Mouse (Mus musculus): ENCODE data around the gene Cfap157. TPM values are rescaled to one million over a fixed set of nuclear protein-coding genes. Genes with fewer than 3 reads are reported as not detected.

The Cfap157 gene
- polyA plus RNA-seq, 1 experiment from 2014 or later = 1.1 TPM

DNA sequence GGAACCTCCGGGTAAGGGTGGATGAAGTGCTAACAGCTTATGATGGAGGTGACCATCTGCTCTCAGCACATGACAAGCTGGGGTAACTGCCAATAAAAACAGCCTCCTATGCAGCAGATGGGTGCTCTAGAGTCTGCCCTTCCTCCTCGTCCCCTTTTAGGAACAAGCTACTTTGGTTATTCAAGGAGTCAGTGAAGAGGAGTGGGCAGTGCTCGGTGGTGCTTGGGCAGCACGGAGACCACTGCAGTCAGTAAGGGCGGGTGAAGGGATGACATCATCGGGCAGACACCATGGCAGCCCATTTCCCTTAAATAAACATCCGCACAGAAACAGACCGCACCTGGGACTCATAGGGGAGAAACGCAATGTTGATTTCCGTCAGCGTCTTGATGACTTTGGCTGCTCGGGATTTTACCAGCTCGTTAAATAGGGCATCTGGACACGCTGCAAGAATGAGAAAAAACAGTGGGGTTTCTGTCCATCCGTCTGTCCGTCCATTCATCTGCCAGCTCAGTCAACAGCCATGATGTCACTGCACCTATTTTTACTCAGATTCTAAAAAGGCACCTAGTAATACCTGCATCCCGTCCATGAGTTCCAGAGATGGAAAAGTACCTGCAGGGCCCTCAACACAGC lies 32.8 kb upstream of the Cfap157 start:
- ATAC-seq (ENCODE audit: borderline replicate concordance, extremely low read depth, low FRiP score, low TSS enrichment) = no peak
- 23% methylated on average over 17 of the region's 17 CpGs for WGBS
- Histone ChIP-seq H3K4me3 (no peak overlapping the region), H3K4me1 (peaks cover 21% of the 10 kb centered on the region), H3K27me3 (no peaks in the 10 kb centered on the region), H3K27ac (peak overlapping the region; percentile 26; the same call in 1 of the 2 replicates), H3K4me2 (peak overlapping the region; percentile 16; the same call in 1 of the 2 replicates), H3K9ac (no peak overlapping the region), H3K36me3 (0 out of 2 replicates have a peak, but pooled peaks cover 2% of the 10 kb centered on the region), H3K9me3 (no peaks in the 10 kb centered on the region)

DNA sequence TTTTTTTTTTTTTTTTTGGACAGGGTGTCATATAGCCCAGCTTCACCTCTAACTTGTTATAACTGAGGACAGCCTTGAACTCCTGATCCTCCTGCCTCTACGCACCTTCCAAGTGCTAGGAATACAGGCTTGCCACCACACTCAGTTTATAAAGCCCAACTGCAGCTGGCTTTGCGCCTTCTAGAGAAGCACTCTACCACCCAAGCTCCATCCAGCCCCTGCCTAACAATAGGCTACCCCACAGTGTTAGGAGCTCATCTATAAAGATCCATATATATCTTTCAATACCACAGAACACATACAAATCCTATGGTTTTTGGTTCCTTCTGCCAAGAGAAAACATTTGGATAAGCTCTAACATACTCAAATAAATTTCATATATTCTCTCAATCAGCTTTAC lies 32.3 kb upstream of the Cfap157 start:
- ATAC-seq (ENCODE audit: borderline replicate concordance, extremely low read depth, low FRiP score, low TSS enrichment) = no peak
- 85% methylated on average over 2 of the region's 2 CpGs for WGBS
- no peaks in the 10 kb centered on the region for H3K27me3 ChIP-seq
- H3K4me2 ChIP-seq = no peak overlapping the region
- no peaks in the 10 kb centered on the region for H3K9me3 ChIP-seq
- no peak overlapping the region for H3K4me3 ChIP-seq
- H3K36me3 ChIP-seq = 0 out of 2 replicates have a peak, but pooled peaks cover 5% of the 10 kb centered on the region
- no peak overlapping the region for H3K27ac ChIP-seq
- peaks cover 25% of the 10 kb centered on the region for H3K4me1 ChIP-seq
- no peak overlapping the region for H3K9ac ChIP-seq

DNA sequence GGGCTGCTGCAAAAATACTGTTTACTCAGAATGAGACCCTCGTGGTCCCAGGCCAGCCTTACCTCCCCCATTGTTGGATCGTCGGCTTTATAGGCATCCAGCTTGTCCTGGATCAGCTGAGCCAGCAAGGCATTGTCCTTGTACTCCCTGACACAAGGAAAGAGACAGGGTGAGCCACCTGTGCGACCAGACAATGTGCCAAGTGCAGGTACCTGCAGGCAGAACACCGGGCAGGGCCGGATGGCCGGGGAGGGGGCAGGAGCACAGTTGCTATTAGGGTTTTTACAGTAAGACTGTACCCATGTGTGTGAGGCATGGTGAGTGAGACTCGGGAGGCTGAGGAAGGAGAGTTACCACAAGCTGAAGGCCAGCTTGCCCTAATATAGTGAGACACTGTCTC lies 27.7 kb upstream of the Cfap157 start:
- Histone ChIP-seq H3K36me3 (peaks cover 24% of the 10 kb centered on the region), H3K4me1 (peaks cover 16% of the 10 kb centered on the region), H3K4me3 (no peak overlapping the region), H3K27me3 (no peaks in the 10 kb centered on the region), H3K4me2 (no peak overlapping the region), H3K9ac (no peak overlapping the region), H3K27ac (no peak overlapping the region), H3K9me3 (no peaks in the 10 kb centered on the region)
- ATAC-seq (ENCODE audit: borderline replicate concordance, extremely low read depth, low FRiP score, low TSS enrichment) = no peak
- WGBS = 57% methylated on average over 8 of the region's 8 CpGs

DNA sequence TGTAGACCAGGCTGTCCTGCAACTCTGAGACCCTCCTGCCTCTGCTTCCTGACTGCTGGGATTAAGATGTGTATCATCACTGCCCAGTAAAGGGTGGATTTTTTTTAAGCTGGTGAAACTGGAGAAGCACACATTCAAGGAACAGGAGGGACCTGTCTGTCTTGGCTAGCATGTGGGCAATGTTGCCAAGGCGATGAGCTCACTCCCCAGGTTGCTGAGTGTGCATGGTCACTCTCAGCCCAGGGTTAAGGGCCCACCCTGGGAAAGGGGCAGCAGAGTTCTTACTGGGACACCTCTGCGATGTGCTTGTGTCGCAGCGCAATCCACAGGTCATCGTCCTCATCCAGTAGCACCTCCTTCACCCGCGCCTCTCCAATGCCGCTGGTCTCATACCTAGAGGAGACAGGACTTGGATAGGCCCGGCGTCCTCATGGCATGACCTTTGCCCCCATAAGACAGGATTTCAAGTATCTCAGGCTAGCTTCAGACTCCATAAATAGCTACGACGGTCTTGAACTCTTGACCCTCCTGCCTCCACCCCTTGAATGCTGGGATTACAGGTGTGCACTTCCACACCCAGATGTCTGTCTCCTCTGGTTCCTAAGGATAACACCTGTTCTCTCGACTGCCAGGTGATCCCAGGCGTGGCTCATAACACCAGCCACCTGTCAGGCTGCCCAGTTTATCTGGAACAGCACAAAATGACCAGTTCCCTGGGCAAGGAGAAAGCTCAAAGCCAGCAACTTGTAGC lies 24.8 kb upstream of the Cfap157 start:
- no peak overlapping the region for H3K4me2 ChIP-seq
- H3K9ac ChIP-seq = no peak overlapping the region
- H3K4me3 ChIP-seq = no peak overlapping the region
- H3K4me1 ChIP-seq = peaks cover 10% of the 10 kb centered on the region; the same call in 1 of the 2 replicates
- H3K27me3 ChIP-seq = no peaks in the 10 kb centered on the region
- ATAC-seq (ENCODE audit: borderline replicate concordance, extremely low read depth, low FRiP score, low TSS enrichment) = no peak
- peaks cover 22% of the 10 kb centered on the region for H3K36me3 ChIP-seq
- WGBS = 83% methylated on average over 14 of the region's 14 CpGs
- no peaks in the 10 kb centered on the region for H3K9me3 ChIP-seq
- no peak overlapping the region for H3K27ac ChIP-seq

DNA sequence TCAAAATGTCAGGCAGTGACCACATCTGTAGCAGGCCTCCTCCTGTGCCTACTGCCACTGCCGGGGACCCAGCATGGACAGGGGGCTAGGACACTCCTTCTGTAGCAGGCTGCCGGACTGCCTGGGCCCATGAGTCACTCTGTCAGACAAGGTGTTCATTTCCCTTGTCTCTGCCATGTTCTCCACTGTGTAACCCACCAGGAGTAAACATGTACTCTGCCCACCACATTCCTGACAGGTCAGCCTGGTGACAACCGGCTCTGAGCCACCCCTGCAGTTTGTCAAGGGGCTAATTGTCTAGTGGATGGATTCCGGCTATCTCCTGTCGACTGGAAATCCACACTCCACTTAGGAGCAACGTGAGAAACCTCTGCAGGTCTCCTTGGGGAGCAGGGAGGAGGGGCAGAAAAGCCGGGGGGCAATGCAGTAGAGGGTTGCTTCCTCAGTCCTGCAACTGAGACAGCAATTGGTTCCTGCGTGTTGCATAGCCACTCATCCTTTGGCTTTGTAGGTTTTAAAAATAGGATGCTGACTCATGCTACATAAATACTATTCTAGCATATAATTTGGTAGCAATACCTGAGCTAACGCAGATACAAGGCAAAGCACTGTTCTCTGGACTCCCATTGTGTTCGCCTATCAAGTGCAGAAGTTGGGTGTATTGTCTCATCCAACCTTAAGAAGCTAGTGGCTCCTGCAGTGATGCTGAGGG lies 14.2 kb upstream of the Cfap157 start:
- Histone ChIP-seq H3K4me3 (no peak overlapping the region), H3K27ac (no peak overlapping the region), H3K9ac (no peak overlapping the region), H3K9me3 (no peaks in the 10 kb centered on the region), H3K27me3 (no peaks in the 10 kb centered on the region), H3K36me3 (peaks cover 14% of the 10 kb centered on the region), H3K4me2 (no peak overlapping the region), H3K4me1 (no peaks in the 10 kb centered on the region)
- 52% methylated on average over 10 of the region's 10 CpGs for WGBS
- ATAC-seq (ENCODE audit: borderline replicate concordance, extremely low read depth, low FRiP score, low TSS enrichment) = no peak

DNA sequence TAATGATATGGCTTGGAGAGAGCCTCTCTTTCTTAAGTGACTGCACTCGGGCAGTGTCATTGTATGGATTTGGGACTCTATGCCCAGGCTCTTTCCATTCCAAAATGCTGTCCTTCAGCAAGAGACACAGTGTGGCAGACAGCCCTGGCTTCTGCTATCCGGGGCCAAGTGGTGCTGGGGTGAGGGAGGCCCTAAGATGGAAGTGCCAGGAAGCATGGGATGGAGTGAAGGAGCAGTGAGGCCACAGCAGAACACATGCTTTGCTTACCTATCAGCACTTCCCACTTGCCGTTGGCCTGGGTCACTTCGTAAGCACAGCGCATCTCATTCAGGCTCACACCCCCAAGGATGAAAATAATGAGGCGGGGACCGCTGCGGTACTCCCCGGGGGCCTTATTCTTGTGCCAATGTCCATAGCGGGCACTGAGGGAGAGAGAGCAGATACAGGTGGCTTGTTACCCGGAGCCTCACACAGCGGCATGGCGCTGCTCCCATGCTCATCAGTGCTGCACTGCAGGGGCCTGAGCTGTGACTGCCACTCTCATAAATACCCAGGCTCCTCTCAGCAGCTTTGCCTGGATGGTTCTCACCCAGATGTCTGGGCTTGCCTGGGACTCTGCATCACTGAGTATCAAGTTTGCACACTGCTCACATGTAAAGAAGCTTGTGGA lies 11.7 kb upstream of the Cfap157 start:
- Histone ChIP-seq H3K27me3 (no peaks in the 10 kb centered on the region), H3K4me1 (peaks cover 13% of the 10 kb centered on the region), H3K9ac (no peak overlapping the region), H3K27ac (no peak overlapping the region), H3K9me3 (no peaks in the 10 kb centered on the region), H3K4me2 (no peak overlapping the region), H3K36me3 (peaks cover 14% of the 10 kb centered on the region), H3K4me3 (no peak overlapping the region)
- WGBS = 85% methylated on average over 13 of the region's 13 CpGs
- ATAC-seq (ENCODE audit: borderline replicate concordance, extremely low read depth, low FRiP score, low TSS enrichment) = no peak

DNA sequence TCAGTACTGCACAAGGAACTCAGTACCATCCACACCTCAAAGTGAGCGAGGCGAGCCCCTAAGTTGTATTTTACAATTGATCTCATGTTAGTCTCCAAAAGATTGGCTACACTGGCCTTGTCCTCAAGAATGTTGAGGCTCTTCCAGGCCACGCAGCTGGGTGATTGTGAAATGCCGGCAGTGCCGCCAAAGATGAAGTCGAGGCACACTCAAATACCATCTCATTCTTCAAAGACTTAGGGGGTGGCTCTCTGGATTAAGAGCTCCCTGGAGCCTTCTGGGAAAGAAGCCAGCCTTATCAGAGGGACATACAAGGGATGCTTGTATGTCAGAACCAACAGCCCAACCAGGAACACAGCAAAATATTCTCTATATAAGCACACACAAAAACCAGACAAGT lies 7.1 kb upstream of the Cfap157 start:
- peak; percentile 33; the same call in 1 of the 2 replicates for ATAC-seq (ENCODE audit: borderline replicate concordance, extremely low read depth, low FRiP score, low TSS enrichment)
- 39% methylated on average over 6 of the region's 6 CpGs for WGBS

DNA sequence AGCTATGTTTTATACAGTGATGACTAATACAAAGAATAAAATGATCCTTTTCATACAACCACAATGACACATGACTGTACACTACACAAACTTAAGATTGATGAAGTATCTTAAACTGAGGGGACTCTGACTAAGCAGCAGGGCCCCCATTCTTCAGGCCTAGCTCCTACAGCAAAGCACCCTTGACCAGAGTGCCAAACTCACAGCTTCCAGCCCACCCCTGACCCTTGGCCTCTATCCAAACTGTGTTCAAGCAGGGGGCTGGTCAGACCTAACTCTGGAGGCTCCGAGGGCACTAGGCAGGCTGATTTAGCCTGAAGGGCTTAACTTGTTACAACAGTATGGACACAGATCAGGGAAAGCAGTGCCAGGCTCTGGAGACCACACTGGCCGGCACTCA lies 4.4 kb upstream of the Cfap157 start:
- no peaks in the 10 kb centered on the region for H3K27me3 ChIP-seq
- WGBS = 30% methylated on average over 2 of the region's 2 CpGs

More for the DNA sequence above, 7.1 kb upstream of the Cfap157 start:
- Histone ChIP-seq H3K9ac (no peak overlapping the region), H3K27me3 (no peaks in the 10 kb centered on the region), H3K36me3 (0 out of 2 replicates have a peak, but pooled peaks cover 3% of the 10 kb centered on the region), H3K4me2 (no peak overlapping the region), H3K4me3 (no peak overlapping the region), H3K9me3 (no peaks in the 10 kb centered on the region), H3K27ac (peak overlapping the region; percentile 41), H3K4me1 (peaks cover 22% of the 10 kb centered on the region)

DNA sequence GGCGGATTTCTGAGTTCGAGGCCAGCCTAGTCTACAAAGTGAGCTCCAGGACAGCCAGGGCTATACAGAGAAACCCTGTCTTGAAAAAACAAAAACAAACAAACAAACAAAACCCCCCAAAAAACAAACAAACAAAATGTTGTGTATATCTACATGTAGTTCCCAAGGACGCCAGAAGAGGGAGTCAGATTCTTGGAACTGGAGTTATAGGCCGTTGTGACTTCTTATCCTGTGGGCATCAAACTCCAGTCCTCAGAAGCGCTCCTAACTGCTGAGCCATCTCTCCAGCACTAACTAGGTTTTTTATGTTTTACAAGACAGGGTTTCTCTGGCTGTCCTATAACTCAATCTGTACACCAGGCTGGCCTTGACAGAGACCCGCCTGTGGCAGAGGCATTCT lies 2.9 kb upstream of the Cfap157 start:
- Histone ChIP-seq H3K4me3 (no peak overlapping the region), H3K4me1 (peaks cover 21% of the 10 kb centered on the region), H3K27me3 (no peaks in the 10 kb centered on the region), H3K36me3 (no peaks in the 10 kb centered on the region), H3K9ac (no peak overlapping the region), H3K27ac (no peak overlapping the region), H3K4me2 (no peak overlapping the region), H3K9me3 (no peaks in the 10 kb centered on the region)
- ATAC-seq (ENCODE audit: borderline replicate concordance, extremely low read depth, low FRiP score, low TSS enrichment) = no peak
- 61% methylated on average over 6 of the region's 6 CpGs for WGBS

More for the DNA sequence above, 4.4 kb upstream of the Cfap157 start:
- H3K9ac ChIP-seq = no peak overlapping the region
- 0 out of 2 replicates have a peak, but pooled peaks have one; percentile 15 for ATAC-seq (ENCODE audit: borderline replicate concordance, extremely low read depth, low FRiP score, low TSS enrichment)
- H3K36me3 ChIP-seq = no peaks in the 10 kb centered on the region
- no peak overlapping the region for H3K27ac ChIP-seq
- no peak overlapping the region for H3K4me2 ChIP-seq
- H3K9me3 ChIP-seq = no peaks in the 10 kb centered on the region
- H3K4me3 ChIP-seq = no peak overlapping the region
- peaks cover 22% of the 10 kb centered on the region for H3K4me1 ChIP-seq

DNA sequence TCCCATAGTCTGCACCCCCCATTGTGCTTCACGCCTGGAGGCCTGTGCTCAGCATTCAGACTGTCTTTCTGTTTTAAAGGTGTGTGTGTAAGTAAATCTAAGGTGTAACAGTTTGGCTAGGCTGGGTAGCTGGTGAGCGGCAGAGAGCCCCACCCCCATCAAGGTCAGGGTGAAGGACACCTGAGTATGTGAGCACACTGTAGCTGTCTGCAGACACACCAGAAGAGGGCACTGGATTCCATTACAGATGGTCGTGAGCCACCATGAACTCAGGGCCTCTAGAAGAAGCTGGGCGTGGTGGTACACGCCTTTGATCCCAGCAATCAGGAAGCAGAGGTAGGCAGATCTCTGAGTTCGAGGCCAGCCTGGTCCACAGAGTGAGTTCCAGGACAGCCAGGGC lies 2.5 kb downstream of the Cfap157 start:
- Histone ChIP-seq H3K27ac (no peak overlapping the region), H3K4me1 (0 out of 2 replicates have a peak, but pooled peaks cover 3% of the 10 kb centered on the region), H3K9ac (no peak overlapping the region), H3K4me2 (no peak overlapping the region), H3K9me3 (no peaks in the 10 kb centered on the region), H3K4me3 (no peak overlapping the region), H3K27me3 (no peaks in the 10 kb centered on the region), H3K36me3 (no peaks in the 10 kb centered on the region)
- ATAC-seq (ENCODE audit: borderline replicate concordance, extremely low read depth, low FRiP score, low TSS enrichment) = no peak
- 67% methylated on average over 6 of the region's 6 CpGs for WGBS

DNA sequence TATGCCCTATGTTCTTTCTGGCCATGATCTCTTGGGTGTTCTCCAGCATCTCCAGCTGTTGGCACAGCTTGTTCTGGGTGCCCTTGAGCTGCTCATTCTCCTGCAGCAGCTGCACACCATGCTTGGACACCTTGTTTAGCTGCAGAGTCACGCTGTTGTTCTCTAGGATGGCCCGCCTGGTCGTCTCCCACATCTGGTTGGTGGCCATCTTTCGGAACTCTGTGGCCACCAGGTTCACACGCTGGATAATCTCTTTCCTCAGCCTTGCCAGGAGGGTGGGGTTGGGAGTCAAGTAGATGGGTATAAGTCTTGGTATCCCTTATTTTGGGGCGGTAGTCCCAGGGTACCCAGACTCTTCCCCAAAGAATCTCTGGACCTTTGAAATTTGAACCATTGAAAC lies 4.5 kb downstream of the Cfap157 start:
- no peak overlapping the region for H3K4me2 ChIP-seq
- no peak overlapping the region for H3K27ac ChIP-seq
- 91% methylated on average over 6 of the region's 6 CpGs for WGBS
- no peak overlapping the region for H3K9ac ChIP-seq
- no peak for ATAC-seq (ENCODE audit: borderline replicate concordance, extremely low read depth, low FRiP score, low TSS enrichment)
- no peaks in the 10 kb centered on the region for H3K9me3 ChIP-seq
- peaks cover 14% of the 10 kb centered on the region for H3K4me1 ChIP-seq
- no peak overlapping the region for H3K4me3 ChIP-seq
- H3K36me3 ChIP-seq = no peaks in the 10 kb centered on the region
- no peaks in the 10 kb centered on the region for H3K27me3 ChIP-seq
